Mouse (Mus musculus): ENCODE measurements around the gene C2cd4c. TPM values are rescaled to one million over a fixed set of nuclear protein-coding genes. Genes with fewer than 3 reads are reported as not detected.

Gene C2cd4c
- polyA plus RNA-seq, 1 experiment = 0.04 TPM

DNA sequence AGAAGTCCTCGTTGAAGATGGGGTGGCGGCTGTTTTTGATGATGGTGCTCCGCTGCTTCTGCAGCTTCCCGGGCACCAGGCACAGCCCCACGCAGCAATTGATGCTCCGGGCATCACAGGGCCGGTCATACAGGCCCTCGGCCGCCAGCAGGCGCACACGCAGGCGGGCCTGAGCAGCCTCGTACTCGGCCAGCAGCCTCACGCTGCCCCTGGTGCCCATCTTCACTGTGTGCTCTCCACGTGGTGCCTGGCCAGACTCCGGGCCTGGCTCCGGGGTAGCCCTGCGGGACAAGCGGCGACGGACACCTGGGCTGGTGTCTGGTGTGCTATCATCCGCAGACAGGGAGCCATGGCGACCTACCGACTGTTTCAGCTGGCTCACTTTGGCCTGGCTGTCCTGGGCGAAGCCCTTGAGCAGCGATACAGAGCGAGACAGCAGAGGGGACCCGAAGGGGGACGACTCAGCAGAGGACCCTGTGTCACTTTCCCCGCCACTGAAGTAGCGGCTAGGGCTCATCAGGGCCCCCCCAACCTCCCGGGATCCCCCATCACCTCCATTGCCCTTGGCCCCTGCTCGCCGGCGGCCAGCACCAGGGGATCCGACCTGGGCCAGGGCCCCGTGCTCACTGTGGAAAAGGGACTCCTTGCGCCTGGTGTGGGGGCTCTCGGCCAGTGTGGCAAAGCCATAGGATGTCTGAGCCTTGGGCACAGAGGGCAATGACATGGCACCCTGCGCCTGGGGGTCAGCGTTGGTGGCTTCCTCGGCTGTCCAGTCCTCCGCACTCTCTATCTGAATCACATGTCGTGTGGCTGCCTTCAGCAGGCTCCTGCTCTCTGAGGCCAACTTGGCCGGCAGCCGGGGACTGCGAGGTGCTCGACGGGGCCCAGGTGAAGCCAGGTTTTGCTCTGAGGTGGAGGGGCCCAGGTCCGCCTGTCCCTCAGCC lies 1.4 kb downstream of the C2cd4c start:
- DNase-seq (ENCODE audit: low spot score) = no peak

DNA sequence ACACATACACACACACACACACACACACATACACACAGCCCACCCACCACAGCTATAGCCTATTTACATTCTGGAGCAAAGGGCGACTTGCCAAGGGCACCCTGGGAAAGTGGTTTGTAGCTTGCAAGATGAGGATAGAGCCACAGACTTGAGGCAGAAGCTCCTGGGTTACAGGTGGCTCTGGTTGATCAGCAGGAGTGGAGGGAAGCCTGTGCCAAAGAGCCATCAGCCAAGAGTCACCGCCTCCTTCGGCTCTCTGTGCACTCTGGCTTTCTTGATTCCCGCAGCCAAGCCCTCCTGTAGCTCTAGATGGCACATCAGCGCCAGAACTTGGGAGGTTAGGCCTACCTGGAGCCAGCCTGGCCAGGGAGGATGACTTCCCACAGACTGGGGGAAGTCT lies 2.5 kb downstream of the C2cd4c start:
- DNase-seq (ENCODE audit: low spot score) = no peak

DNA sequence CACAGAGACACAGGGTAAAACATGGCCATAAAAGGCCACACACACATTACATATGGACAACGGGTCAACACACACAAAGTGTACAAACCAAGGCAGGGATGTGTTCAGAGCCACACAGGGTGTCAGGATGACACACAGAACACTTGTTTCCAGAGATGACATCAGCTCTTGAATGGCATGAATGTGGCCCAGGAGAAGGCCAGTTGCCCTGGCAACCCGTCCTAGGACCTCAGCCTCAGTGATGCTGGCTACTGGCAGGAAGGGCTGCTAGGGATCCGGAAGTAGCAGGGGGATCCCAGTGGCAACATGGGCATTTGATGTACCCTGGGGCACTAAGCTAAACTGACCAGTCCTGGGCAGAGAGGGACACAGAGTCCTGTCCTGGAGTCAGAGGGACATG lies 4.5 kb downstream of the C2cd4c start:
- DNase-seq (ENCODE audit: low spot score) = no peak

DNA sequence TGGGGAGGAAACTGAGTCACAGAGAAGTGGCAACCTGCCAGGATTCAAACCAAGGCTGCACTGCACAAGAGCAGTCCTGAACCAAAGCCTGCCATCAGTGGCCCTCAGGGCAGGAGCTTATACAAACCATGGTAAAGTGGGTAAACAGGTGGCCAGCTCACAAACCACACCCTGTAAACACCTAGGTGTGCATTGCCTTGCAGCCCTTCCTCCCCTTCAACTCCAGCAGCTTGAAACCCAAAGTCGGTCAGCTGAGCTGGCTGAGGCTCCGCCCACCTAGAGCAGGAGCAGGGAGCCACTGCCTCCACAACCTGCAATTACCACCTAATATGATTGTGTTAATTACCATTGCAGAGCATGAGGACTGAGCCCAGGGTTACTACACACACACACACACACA lies 5.9 kb downstream of the C2cd4c start:
- no peak for DNase-seq (ENCODE audit: low spot score)

DNA sequence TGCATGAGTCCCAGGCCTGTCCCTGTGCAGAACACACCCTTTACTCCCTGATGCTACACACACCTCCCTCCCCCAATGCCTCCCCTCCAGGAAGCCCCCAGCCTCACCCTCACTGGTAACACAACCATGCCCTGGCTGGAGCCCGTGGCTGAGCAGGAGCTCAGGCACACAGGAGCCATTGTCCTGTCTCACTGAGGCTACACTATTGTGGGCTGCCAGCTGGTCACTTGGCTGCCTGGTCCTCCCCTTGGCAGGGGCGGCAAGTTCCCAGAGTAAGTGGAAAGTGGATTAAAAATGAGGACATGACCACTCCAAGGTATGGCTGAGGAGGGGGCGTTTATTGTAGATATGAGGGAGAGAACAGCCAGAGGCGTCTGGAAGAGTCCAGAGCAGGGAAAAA lies 7.3 kb downstream of the C2cd4c start:
- DNase-seq (ENCODE audit: low spot score) = no peak

DNA sequence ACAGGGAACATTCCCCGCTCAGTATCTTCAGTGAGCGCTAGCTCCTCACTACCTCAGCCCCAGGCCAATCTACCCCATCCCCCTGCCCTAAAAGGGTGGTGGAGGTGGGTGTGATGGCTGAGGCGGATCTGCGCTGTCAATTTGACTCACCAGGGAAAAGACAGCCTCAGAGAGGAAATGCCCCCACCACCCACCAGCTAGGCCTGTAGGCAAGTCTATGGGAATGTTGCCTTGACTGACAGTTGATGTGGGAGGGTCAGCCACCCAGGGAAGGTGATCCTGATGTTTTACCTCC lies 15.9 kb downstream of the C2cd4c start:
- no peak for DNase-seq (ENCODE audit: low spot score)

DNA sequence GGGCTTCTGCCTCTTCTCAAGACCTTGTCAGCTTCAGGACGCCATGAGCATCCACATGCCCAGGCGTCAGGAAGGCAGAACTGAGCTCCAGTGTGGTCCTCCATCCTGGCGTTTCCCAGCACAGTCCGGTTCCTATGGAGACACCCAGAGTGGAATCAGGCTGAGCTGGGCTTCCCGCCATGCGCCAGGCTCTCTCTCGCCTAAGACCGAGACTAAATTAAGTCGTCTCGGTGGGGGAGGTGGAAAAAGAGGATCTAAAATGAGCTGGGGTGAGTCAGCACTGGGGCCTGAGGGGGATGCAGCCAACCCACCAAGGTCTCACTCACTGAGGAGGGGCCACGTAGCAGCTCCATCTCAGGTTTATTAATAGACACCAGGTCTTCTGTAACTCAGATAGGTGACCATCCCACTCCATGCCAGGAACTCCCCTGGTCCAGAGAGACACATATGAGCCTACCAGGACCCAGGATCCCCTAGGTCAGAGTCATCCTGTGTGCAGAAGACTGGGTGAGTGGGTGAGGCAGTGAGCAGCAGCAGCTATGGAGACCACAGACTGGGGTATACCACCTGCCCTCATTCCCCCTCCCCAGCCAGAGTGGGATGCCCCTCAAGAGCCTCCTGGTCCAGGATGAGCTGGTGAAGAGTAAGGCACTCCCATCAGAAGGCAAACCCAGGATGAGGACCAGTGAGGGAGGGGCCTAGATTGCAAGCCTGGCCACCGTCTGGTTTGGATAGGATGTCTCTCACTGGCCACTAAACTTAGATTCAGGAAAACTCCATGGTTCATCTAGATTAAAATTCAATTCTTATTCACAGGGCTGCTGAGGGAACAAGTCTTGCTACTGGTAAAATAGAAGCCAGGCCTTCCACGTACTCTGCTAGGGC lies 16.5 kb downstream of the C2cd4c start:
- no peak for DNase-seq (ENCODE audit: low spot score)

DNA sequence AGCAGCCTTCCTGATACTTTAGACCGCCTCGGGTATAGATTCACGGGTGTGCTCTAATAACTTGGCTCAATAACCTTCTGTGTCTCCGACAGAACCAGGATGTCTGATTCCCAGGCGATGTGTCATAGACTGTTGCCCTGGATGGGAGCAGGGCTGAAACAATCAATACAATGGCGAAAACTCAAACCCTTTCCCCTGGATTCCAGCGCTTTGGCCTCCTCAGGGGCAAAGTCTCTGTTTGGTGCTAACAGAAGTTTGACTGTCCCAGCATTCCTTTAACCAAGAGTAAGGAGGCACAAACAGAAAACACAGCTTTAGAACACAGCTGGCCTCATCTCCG lies 18.3 kb downstream of the C2cd4c start:
- DNase-seq (ENCODE audit: low spot score) = no peak

DNA sequence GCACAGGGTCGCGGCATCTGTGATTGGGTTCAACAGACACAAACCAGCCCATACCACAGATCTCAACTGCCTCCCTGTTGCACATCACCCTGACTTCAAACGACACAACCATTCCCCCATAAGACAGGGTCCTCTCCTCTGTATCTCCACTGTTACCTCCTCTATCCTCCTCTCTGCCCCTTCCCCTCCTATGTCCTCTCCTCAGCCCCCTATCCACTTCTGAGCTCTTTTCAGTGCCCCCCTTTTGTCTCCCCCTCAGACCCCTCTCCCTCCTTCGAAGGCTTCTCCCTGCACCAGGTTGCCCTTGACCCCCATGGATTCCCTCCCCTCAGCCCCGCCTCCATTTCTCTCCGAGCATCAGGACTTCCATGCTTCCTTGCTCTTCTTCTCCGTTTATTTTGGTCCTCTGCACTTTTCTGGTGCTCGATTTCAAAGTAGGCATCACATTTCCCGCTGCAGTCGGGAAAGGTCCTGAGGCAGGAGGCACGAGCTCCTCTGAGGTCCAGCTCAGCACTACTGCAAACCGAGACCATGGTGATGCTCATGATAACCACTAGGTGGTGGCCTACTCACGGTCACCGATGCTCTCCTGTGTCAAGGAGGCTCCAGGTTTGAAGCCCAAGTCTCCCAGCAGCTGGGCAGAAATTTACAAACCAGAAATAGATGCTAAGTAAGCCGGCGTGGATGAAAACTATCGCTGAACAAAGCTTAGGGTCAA lies 18.8 kb downstream of the C2cd4c start:
- DNase-seq (ENCODE audit: low spot score) = no peak

DNA sequence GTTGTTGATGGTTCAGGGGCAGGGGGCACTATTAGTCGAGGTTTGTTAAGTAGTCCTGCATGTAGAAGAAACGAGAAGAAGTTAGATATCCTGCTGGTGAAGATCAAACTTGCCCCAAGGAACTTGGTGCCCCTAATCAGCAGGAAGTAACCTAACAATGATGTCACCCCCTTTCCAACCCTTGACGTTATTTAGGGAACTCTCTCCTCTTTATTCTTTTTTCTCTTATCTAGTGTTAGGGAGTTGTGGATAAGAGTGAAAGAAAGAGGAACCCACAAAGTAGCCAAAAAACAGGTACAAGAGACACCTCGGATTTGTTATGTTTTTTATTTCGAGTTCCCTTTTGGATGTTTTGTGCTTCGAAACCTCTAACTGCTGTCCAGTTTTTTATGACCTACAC lies 19.7 kb downstream of the C2cd4c start:
- no peak for DNase-seq (ENCODE audit: low spot score)

DNA sequence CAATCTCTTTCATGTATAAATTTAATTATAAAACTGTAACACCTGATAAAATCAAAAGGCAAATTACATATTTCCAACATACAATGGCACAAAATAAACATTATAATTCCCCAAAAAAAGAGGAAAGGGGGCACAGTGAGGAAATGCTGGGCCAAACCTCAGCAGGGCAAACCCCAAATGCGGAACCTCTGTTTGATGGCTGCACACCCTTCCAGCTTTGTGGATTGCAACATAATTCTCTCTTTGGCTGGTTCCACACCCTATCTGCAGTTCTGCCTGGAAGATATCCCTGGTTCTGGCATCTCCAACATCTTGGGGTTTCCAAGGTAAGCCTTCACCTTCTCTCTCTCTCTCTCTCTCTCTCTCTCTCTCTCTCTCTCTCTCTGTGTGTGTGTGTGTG lies 23.1 kb downstream of the C2cd4c start:
- DNase-seq (ENCODE audit: low spot score) = no peak

DNA sequence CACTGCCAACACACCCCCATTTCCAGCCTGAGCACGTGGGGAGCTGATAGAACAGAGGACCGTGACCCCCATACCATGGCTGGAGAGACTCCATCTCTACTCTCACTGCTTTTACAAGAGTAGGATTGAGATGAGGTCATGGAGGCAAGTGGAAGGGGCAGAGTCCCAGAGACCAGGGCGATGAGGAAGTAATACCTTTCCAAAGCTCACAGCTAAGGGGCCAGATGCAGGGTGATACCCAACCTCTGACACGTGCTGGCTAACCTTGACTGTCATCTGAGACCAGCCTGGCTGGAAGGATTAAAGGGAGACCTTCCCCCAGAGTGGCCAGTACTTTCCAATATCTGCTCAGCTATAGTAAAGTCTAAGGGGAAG lies 26.1 kb downstream of the C2cd4c start:
- no peak for DNase-seq (ENCODE audit: low spot score)

DNA sequence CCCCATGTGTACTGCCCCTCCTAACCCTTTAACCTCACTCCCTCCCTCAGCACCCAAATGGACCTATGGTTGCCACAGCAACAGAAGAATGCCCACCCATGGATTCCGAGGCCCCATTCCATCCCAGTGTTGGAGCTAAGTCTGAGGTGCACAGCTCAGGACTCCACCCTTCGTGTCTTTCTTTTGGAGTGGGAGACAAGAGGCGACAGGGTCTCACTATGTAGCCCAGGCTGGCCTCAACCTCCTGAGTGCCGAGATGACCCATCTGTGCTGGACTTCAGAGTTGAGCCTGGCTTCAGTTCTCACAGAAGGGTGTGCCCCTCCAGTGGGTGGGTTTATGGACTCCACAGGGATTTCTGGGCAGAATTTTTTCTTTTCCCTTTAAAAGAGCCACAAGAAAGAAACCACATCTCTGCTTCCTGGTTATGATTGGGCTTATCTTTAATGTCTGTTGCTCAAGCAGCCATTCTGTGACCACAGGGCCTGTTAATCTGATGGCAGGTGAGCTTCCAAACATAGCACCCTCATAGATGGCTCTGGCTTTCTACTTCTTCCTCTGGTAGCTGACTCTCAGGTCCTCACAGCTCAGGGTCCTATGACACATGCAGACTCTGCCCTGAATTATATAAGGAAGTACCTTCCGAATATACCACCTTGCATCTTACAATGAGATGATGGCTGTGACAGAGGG lies 26.6 kb downstream of the C2cd4c start, which contains the start of gene Theg:
Theg (minus strand) TSS at position 271 of the 691 bp plus-strand sequence.
- no peak for DNase-seq (ENCODE audit: low spot score)

DNA sequence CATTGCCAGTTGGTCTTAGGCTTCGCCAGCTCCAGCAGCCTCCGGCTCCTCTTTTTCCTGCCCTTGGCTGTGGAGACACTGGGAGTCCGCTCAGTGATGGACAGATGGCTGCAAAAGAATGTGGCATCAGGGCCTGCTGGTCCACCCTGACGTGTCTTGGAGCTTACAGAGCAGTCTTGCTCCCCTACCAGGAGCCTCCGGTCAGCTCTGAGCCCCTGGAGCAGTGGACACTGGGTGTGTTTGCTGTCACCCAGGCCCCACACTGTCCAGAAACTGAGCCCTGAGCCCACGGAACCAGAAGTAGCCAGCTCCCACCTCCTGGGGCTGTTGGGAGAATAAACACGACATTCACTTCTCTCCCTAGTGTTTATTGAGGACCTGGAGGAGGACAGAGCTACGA lies 27.6 kb downstream of the C2cd4c start:
- DNase-seq (ENCODE audit: low spot score) = no peak

DNA sequence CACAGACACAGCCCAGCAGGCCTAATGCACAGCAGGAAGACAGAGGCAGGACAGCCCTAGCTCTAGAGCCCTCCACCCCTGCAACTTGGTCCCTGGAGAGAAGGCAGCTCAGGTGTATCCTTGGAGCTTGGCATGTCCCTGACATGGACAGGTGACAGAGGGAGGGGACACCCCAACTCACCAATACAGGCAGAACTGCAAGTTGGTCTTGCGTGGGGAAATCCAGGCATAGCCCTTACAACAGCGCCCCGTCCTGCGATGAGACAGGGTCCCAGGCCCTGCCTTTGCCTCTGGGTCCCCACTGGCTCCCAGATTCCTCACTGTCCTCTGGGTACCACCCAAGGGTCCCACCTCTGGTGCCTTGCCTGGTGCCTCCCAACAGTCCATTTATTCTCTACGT lies 28.1 kb downstream of the C2cd4c start:
- DNase-seq (ENCODE audit: low spot score) = no peak

DNA sequence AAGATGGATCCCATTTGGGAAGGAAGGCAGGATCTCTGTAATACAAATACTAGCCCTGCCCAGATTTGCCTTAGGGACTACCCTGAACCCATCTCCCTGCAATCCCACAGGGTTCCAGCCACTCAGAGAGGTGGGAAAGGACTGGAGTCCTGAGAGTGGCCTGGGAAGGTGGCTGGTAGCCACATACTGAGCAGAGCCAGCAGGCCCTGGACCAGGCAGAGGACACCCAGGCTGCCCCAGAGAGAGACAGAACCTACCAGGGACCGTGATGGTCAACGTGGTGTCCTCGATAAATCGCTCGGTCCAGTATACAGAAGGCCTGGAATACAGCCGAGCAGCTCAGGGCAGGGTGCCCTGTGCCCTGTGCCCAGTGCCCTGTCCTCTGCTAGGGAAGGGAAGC lies 28.7 kb downstream of the C2cd4c start:
- DNase-seq (ENCODE audit: low spot score) = no peak

DNA sequence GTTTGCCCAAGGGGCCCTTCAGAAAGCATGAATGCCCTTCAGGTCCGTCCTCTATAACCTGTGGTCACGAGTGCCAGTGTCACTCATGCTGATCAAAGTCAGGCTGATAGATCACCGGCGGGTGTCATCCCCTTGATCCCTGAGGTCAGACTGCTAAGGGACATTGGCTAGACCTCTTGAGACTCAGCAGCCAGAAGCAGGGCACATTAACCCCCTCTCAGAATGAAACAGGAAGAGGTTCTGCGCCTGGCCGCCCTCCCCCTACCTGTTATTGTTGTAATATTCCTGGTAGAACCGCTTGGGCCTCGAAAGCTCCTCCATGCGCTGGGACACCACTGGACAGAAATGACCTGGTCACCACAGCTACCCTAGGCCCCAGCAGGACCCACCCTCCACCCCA lies 29.4 kb downstream of the C2cd4c start:
- no peak for DNase-seq (ENCODE audit: low spot score)

DNA sequence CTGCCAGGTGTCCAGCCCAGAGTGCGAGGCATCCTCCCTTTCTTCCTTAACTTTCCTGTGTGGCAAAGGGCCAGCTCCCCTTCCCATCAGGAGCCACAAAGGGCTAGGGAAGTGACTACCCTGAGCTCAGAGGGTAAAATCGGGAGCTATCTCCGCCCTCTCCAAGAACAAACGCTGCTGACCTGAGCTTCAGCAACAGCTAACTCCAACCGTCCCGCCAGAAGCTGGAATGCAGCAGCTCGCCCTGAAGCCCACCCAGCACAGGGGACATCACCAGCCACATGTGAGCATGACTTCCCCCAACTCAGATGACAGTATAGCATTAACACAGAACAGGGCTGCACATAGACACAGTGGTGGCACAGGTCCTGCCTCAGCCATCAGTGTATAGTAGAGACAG lies 29.8 kb downstream of the C2cd4c start:
- DNase-seq (ENCODE audit: low spot score) = no peak

DNA sequence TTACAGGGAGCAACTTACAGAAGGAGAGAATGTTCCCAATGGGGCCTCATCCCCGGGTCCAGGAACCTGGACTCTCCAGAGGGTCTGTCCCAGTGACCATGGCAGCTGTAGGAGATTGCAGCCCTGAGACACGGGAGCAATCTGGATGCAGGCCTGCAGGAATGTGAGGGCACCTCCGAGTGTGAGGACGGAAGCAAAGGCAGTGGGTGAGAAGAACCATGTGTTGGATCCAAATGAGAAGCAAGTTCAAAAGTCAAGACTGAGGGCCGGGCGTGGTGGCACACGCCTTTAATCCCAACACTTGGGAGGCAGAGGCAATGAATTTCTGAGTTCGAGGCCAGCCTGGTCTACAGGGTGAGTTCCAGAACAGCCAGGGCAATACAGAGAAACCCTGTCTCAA lies 32.3 kb downstream of the C2cd4c start:
- DNase-seq (ENCODE audit: low spot score) = peak; percentile 13

DNA sequence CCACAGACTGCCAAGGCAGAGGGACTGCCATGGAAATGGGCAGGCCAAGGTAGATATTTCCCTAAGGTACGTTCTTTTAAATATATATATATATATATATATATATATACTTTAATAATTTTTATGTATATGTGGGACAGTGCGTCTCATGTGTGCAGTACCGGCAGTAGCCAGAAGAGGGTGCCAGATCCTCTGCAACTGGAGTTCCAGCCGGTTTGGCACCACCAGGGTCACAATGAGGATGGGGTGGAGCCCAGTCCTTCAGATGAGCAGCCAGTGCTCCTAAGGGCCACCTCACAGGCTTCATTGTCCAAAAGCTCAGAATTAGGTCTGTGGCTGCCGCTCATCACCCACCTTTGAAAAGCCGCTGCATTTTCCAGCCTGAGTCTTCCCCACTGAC lies 33.0 kb downstream of the C2cd4c start:
- DNase-seq (ENCODE audit: low spot score) = no peak

DNA sequence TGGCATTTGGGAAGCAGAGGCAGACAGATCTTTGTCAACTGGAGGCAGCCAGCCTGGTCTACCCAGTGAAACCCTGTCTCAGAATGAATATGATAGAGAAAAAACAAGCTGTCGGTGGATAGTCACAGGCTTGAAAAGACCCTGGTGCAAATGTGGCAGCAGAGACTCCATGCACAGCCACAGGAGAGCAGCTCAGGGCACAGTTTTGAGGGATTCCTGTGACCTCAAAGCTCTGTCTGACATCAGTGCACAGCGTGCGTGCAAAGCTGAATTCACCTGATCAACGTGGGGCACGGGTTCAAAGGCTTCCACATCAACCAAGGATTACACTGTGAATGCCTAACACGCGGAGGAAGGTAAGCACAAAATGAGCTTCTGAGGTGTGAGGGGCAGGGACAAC lies 33.5 kb downstream of the C2cd4c start:
- DNase-seq (ENCODE audit: low spot score) = peak; percentile 3

DNA sequence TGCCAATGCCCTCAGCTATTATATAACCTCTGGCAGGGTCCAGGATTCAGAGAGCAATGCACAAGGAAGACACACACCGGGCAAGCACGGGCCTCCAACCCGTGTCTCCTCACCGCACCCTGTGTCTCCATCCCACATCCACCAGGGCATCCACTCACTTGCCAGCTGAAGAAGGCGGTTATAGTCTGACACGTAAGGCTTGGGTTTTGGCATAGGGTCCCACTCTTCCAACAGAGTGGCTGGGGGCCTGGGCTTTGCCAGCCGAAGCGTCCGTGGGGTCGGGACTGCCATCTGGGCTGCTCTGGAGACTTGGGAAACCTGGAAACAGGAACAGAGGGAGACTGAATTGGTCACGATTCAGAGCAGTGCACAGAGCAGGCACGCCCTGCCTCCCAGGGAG lies 34.0 kb downstream of the C2cd4c start:
- DNase-seq (ENCODE audit: low spot score) = peak; percentile 6

Data from urinary bladder, adult 2 months (tissue).